Mouse (Mus musculus) right cerebral cortex, adult 2 months (tissue): ENCODE data around the gene Atp6v0a4.

Experiments used
- DNase-seq, 2 experiments: peaks; one replicate each; pipeline ENCODE4 v3.0.0; 2021 to 2022; ENCODE audit warnings: low spot score in 2 of 2

The Atp6v0a4 gene

DNA sequence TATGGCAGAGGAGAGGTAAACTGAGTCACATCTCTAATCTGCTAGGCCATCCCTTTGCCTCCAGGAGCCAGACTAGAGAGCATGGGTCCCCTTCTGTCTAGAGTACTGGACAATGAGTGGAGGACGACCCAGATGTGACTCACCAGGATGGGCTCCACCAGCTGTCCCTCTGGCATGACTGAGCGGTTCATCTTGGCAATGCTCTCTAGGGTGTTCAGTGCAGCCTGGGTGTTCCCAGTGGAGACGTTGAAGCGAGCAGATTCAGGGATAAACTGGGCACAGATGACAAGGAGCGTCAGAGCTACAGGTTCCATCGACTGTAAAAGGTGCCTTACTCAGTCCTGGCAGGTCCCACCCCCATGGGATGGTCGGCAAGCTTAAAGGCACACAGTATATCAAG is 103.0 kb downstream of the Atp6v0a4 start:
- no peak for DNase-seq

GRCm38 (mm10) chr6:38012829-38013228 is 111.6 kb downstream of the Atp6v0a4 start:
- no peak for DNase-seq

DNA sequence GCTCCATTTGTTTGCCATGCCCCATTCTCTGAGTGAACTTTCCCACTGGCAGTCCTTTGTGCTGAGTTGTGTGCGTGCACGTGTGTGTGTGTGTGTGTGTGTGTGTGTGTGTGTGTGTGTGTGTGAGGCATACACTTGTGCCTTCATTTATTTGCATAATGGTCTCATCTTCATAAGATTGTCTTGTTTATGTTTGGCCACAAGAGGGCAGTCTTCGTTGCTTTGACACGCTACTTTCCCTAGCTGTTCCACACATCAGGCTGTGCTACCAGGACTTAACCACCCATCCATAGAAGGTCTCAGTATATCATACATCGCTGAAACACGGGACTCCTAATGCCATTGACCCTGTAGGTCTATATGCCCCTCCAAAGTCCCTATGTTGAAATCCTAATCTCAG is 116.9 kb downstream of the Atp6v0a4 start:
- DNase-seq, result peak; percentile 40 to 70
